Mouse (Mus musculus) neural tube, embryonic 15.5 days (tissue): ENCODE measurements at regions not wholly inside any gene's neighbourhood (a gene's known extent, or its start where the extent isn't known, plus 50 kb on each side); places are given as distances from the start of the nearest gene placed in this dataset.

Experiments used
- ATAC-seq: fragments of 200-750 bp; cut with Nextera tagmentation; 2 replicates; pipeline ENCODE4 v1.8.0; 2017; ENCODE audit warnings: mild to moderate bottlenecking, moderate TSS enrichment, moderate library complexity; ENCODE audit not compliant: low FRiP score
- H3K27ac ChIP-seq: fragments of 300-500 bp; sonication (generic); replicated peaks from 2 replicates; pipeline ENCODE4 v1.5.1; 2015; ENCODE audit warnings: mild to moderate bottlenecking, inconsistent platforms
- H3K27me3 ChIP-seq: fragments of 300-500 bp; sonication (generic); replicated peaks from 2 replicates; pipeline ENCODE4 v1.6.1; 2015; ENCODE audit warnings: inconsistent platforms
- H3K36me3 ChIP-seq: fragments of 300-500 bp; sonication (generic); 2 replicates; pipeline ENCODE4 v1.6.1; 2015; ENCODE audit warnings: inconsistent platforms
- H3K4me1 ChIP-seq: fragments of 300-500 bp; sonication (generic); 2 replicates; pipeline ENCODE4 v1.6.1; 2015; ENCODE audit warnings: inconsistent platforms
- H3K4me2 ChIP-seq: fragments of 300-500 bp; sonication (generic); 2 replicates; pipeline ENCODE4 v1.6.1; 2015; ENCODE audit warnings: inconsistent platforms, mild to moderate bottlenecking, moderate library complexity
- H3K4me3 ChIP-seq: fragments of 300-500 bp; sonication (generic); replicated peaks from 2 replicates; pipeline ENCODE4 v1.5.1; 2015; ENCODE audit warnings: mild to moderate bottlenecking, inconsistent platforms
- H3K9ac ChIP-seq: fragments of 300-500 bp; sonication (generic); replicated peaks from 2 replicates; pipeline ENCODE4 v1.6.1; 2015; ENCODE audit warnings: mild to moderate bottlenecking, inconsistent platforms
- H3K9me3 ChIP-seq: fragments of 300-500 bp; sonication (generic); replicated peaks from 2 replicates; pipeline ENCODE4 v1.6.1; 2016; ENCODE audit warnings: inconsistent platforms
- WGBS: fragments of 180-500 bp; shearing (Covaris S2); methylation state at CpG from one replicate; pipeline ENCODE4 v1.1.7; 2015; ENCODE audit warnings: mixed read lengths; 5-methylcytosine and 5-hydroxymethylcytosine counted together

DNA sequence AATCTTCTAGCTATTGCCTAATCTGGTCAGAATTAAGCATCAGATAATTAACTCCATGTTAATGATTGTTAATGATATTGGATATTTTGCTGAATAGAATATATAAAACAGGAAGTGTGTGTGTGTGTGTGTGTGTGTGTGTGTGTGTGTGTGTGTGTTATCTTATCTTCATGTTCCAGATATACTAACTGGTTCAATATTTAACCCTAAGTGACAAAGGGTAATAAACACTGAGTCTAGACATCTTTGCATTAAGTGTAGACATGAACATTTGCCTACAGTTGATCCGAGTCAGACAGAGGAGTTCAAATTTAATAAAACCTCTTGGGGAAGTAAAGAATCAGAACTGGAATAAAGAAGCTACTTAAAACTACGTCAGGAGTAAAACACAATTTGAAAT lies 161.6 kb downstream of the Fsip2 start:
- H3K4me3 ChIP-seq = no peak overlapping the region
- H3K4me1 ChIP-seq = no peaks in the 10 kb centered on the region
- no peak overlapping the region for H3K9ac ChIP-seq
- no peak for ATAC-seq
- no peaks in the 10 kb centered on the region for H3K27me3 ChIP-seq
- H3K4me2 ChIP-seq = no peak overlapping the region
- H3K36me3 ChIP-seq = no peaks in the 10 kb centered on the region
- WGBS = 85% methylated on average over 2 of the region's 2 CpGs
- H3K27ac ChIP-seq = no peak overlapping the region
- no peaks in the 10 kb centered on the region for H3K9me3 ChIP-seq

DNA sequence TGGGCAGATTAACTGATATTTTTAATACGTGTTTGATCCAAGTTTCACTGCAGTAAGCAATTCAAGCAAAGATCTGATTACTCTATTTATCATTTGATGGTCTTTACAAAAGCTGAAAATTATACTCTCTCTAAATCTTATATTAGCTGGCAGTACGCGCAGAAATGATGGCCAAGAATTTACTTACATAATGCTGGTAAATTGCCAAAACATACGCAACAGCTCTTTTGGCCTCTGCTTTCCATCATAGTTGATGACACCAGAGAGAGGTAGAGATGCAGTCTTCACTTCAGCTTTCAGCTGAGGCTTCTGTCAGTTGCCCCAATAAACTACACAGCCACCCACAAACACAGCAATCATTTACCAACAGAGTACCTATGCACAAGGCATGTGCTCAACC lies 182.9 kb downstream of the Fsip2 start:
- Histone ChIP-seq H3K36me3 (no peaks in the 10 kb centered on the region), H3K4me1 (peaks cover 8% of the 10 kb centered on the region), H3K4me2 (no peak overlapping the region), H3K4me3 (no peak overlapping the region), H3K9ac (no peak overlapping the region), H3K27me3 (no peaks in the 10 kb centered on the region), H3K27ac (no peak overlapping the region), H3K9me3 (no peaks in the 10 kb centered on the region)
- no peak for ATAC-seq
- WGBS = 83% methylated on average over 4 of the region's 4 CpGs

DNA sequence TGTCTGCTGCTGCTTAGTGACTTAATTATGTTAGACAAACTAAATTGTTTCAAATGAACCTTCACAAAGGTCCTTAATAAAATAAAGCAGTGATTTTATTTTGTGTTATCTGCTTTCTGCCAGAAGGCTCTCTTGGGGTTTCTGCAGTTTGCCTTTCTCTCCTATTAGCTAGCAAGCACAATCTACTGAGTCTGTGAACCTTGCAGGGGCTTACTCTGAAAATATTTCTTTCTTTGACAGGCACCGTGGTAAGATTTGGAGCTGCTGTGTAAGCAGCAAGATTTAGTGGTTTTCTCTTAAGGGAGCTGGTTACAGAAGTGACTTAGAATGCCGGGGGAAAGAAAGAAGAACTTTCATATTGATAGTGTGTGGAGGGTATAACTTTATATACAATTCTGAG lies 187.3 kb downstream of the Fsip2 start:
- 24% methylated on average over 2 of the region's 2 CpGs for WGBS
- no peaks in the 10 kb centered on the region for H3K27me3 ChIP-seq
- H3K4me2 ChIP-seq = no peak overlapping the region
- no peak overlapping the region for H3K4me3 ChIP-seq
- H3K27ac ChIP-seq = no peak overlapping the region
- no peak overlapping the region for H3K9ac ChIP-seq
- H3K4me1 ChIP-seq = peaks cover 16% of the 10 kb centered on the region
- H3K36me3 ChIP-seq = no peaks in the 10 kb centered on the region
- peak; percentile 62 for ATAC-seq
- no peaks in the 10 kb centered on the region for H3K9me3 ChIP-seq

DNA sequence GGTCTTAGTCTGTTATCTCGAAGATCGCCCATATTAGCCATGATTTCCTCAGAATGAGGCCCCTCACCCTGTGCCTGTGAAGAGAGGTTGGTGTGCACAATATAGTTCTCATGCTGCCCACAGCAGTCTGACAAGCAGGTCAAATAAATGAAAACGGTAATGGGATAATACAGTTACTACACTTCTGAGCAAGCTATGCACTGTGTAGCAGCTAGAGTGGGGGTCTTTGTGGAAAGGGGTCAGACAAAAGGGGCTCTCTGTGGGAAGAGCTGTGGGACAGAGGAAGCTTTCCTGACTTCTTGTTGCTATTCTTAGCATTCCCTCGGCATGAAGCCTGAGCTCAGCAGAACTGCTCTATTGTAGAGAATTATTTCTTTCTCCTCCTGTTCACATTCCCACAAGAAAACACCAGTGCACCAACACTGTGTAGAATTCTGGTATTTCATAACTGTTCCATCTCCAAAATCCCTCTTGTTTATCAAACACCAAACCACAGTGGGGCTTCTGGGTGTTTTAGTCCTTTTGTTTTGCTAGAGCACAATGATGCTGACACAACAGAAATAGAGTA lies 187.9 kb downstream of the Fsip2 start:
- Histone ChIP-seq H3K4me1 (peaks cover 16% of the 10 kb centered on the region), H3K27ac (peak overlapping the region; percentile 38; the same call in 1 of the 2 replicates), H3K9me3 (no peaks in the 10 kb centered on the region), H3K27me3 (no peaks in the 10 kb centered on the region), H3K9ac (no peak overlapping the region), H3K4me2 (no peak overlapping the region), H3K36me3 (no peaks in the 10 kb centered on the region), H3K4me3 (no peak overlapping the region)
- ATAC-seq = peak; percentile 62
- WGBS = 43% methylated on average over 4 of the region's 4 CpGs

DNA sequence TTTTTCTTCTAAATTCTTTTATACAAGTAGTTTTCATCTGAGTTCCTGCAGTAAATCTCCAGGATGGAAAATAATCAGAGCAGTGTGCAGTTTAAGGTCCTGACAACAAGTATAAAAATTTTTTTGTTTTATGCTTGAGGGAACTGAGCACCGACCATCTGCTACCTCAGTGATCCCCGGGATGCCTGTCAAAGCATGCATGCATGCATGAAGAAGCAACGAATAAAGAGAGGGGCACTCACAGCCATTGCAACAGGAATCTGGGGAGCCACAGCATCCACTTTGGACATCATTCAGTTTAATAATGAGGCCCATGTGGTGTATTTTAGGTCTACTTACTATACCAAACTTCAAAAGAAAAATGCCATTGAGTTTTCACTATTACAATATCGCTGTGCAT lies 222.4 kb downstream of the Fsip2 start:
- 32% methylated on average over 4 of the region's 4 CpGs for WGBS
- Histone ChIP-seq H3K36me3 (no peaks in the 10 kb centered on the region), H3K4me1 (no peaks in the 10 kb centered on the region), H3K27me3 (no peaks in the 10 kb centered on the region), H3K9me3 (no peaks in the 10 kb centered on the region), H3K4me2 (no peak overlapping the region), H3K9ac (no peak overlapping the region), H3K4me3 (no peak overlapping the region), H3K27ac (no peak overlapping the region)
- no peak for ATAC-seq
